Mouse (Mus musculus): Measurements from ENCODE around the gene Esd. TPM values are rescaled to one million over a fixed set of nuclear protein-coding genes. Genes with fewer than 3 reads are reported as not detected.

Esd gene
- total RNA-seq, 1 experiment = 78.4 TPM

DNA sequence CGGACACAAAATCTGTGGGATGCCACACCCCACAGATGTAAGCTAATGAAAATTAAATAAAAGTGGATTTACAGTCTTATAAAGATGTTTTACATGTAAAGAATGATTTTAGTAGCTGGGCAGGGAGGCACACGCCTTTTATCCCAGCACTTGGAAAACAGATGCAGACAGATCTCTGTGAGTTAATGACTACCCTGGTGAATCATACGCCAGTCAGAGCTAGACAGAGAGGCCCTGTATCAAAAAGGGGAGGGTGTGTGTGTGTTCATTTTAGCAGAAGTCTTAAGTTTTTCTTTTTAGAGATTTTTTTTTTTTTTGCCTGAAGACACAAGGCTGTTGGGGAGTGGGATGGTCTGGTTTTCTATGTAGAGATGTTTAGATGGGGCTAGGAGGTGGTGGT lies 55.6 kb downstream of the Esd start:
- TF ChIP-seq MAFK (IDR thresholded peaks at IDR 0.05; ENCODE audit: insufficient read depth, low read depth, low read length) = no peak
- TF ChIP-seq HCFC1 (IDR thresholded peaks at IDR 0.05; ENCODE audit: borderline replicate concordance, insufficient read depth, low read length) = no peak
- TF ChIP-seq CHD2 (IDR thresholded peaks at IDR 0.05; ENCODE audit: low read depth, low read length) = no peak
- TF ChIP-seq ZNF384 (IDR thresholded peaks at IDR 0.05; ENCODE audit: low read depth, low read length) = no peak
- TF ChIP-seq ZC3H11A (IDR thresholded peaks at IDR 0.05; ENCODE audit: borderline replicate concordance, low read depth, low read length) = no peak
- Histone ChIP-seq H3K9ac (ENCODE audit: insufficient read depth, low read depth, low read length, poor library complexity, severe bottlenecking) (no peak overlapping the region), H3K27ac (ENCODE audit: insufficient read depth, low read depth, low read length, poor library complexity, severe bottlenecking) (no peak overlapping the region), H3K4me1 (ENCODE audit: control insufficient read depth in 2 of 2, insufficient read depth in 2 of 2, low read length in 2 of 2, poor library complexity in 1 of 2) (no peaks in the 10 kb centered on the region), H3K4me3 (ENCODE audit: insufficient read depth in 1 of 2, low read depth in 1 of 2, low read length in 2 of 2, poor library complexity in 1 of 2, severe bottlenecking in 1 of 2) (no peak overlapping the region), H3K36me3 (ENCODE audit: control insufficient read depth, insufficient read depth, low read length, poor library complexity, severe bottlenecking) (peaks cover 3% of the 10 kb centered on the region), H3K9me3 (ENCODE audit: control insufficient read depth, insufficient read depth, low read depth, low read length) (no peaks in the 10 kb centered on the region)
- no peak for DNase-seq (ENCODE audit: low read depth, low spot score)
- in situ Hi-C loops (cut with MboI; ENCODE audit: low sequenced_read_pairs in 2 of 2, unreplicated experiment in 2 of 2) = no loop called here

DNA sequence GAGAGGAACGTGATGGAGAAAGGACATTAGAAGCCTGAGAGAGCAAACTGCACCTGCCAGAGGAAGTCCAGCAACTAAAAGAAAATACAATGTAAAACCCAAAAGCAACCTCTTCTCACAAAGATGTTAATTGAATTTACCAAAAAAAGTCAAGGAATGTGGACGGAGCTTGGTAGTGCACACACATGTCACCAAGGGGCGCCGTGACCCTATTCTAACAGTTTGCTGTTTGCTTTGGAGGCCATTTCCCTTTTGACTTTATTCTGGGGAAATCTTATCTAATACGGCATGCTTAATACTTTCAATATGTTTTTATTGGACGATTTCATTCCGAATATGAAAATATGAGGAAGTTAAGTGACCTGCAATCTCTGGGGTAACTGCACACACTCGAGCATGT lies 56.7 kb downstream of the Esd start:
- TF ChIP-seq ZNF384 (IDR thresholded peaks at IDR 0.05; ENCODE audit: low read depth, low read length) (no peak), HCFC1 (IDR thresholded peaks at IDR 0.05; ENCODE audit: borderline replicate concordance, insufficient read depth, low read length) (no peak), MAFK (IDR thresholded peaks at IDR 0.05; ENCODE audit: insufficient read depth, low read depth, low read length) (no peak), CHD2 (IDR thresholded peaks at IDR 0.05; ENCODE audit: low read depth, low read length) (no peak), ZC3H11A (IDR thresholded peaks at IDR 0.05; ENCODE audit: borderline replicate concordance, low read depth, low read length) (no peak)
- Histone ChIP-seq H3K4me1 (ENCODE audit: control insufficient read depth in 2 of 2, insufficient read depth in 2 of 2, low read length in 2 of 2, poor library complexity in 1 of 2) (no peaks in the 10 kb centered on the region), H3K36me3 (ENCODE audit: control insufficient read depth, insufficient read depth, low read length, poor library complexity, severe bottlenecking) (peaks cover 3% of the 10 kb centered on the region), H3K27ac (ENCODE audit: insufficient read depth, low read depth, low read length, poor library complexity, severe bottlenecking) (no peak overlapping the region), H3K4me3 (ENCODE audit: insufficient read depth in 1 of 2, low read depth in 1 of 2, low read length in 2 of 2, poor library complexity in 1 of 2, severe bottlenecking in 1 of 2) (no peak overlapping the region), H3K9me3 (ENCODE audit: control insufficient read depth, insufficient read depth, low read depth, low read length) (no peaks in the 10 kb centered on the region), H3K9ac (ENCODE audit: insufficient read depth, low read depth, low read length, poor library complexity, severe bottlenecking) (no peak overlapping the region)
- DNase-seq (ENCODE audit: low read depth, low spot score) = no peak
- in situ Hi-C loops (cut with MboI; ENCODE audit: low sequenced_read_pairs in 2 of 2, unreplicated experiment in 2 of 2) = no loop called here

GRCm38 (mm10) chr14:74790535-74790934 lies 58.4 kb downstream of the Esd start:
- no peaks in the 10 kb centered on the region for H3K4me1 ChIP-seq (ENCODE audit: control insufficient read depth in 2 of 2, insufficient read depth in 2 of 2, low read length in 2 of 2, poor library complexity in 1 of 2)
- H3K4me3 ChIP-seq (ENCODE audit: insufficient read depth in 1 of 2, low read depth in 1 of 2, low read length in 2 of 2, poor library complexity in 1 of 2, severe bottlenecking in 1 of 2) = no peak overlapping the region
- no peak overlapping the region for H3K9ac ChIP-seq (ENCODE audit: insufficient read depth, low read depth, low read length, poor library complexity, severe bottlenecking)
- H3K36me3 ChIP-seq (ENCODE audit: control insufficient read depth, insufficient read depth, low read length, poor library complexity, severe bottlenecking) = peaks cover 1% of the 10 kb centered on the region
- no peak for DNase-seq (ENCODE audit: low read depth, low spot score)
- TF ChIP-seq ZNF384 (IDR thresholded peaks at IDR 0.05; ENCODE audit: low read depth, low read length) (no peak), CHD2 (IDR thresholded peaks at IDR 0.05; ENCODE audit: low read depth, low read length) (no peak), MAFK (IDR thresholded peaks at IDR 0.05; ENCODE audit: insufficient read depth, low read depth, low read length) (no peak), HCFC1 (IDR thresholded peaks at IDR 0.05; ENCODE audit: borderline replicate concordance, insufficient read depth, low read length) (no peak), ZC3H11A (IDR thresholded peaks at IDR 0.05; ENCODE audit: borderline replicate concordance, low read depth, low read length) (no peak)
- in situ Hi-C loops (cut with MboI; ENCODE audit: low sequenced_read_pairs in 2 of 2, unreplicated experiment in 2 of 2) = no loop called here
- H3K27ac ChIP-seq (ENCODE audit: insufficient read depth, low read depth, low read length, poor library complexity, severe bottlenecking) = no peak overlapping the region
- no peaks in the 10 kb centered on the region for H3K9me3 ChIP-seq (ENCODE audit: control insufficient read depth, insufficient read depth, low read depth, low read length)

DNA sequence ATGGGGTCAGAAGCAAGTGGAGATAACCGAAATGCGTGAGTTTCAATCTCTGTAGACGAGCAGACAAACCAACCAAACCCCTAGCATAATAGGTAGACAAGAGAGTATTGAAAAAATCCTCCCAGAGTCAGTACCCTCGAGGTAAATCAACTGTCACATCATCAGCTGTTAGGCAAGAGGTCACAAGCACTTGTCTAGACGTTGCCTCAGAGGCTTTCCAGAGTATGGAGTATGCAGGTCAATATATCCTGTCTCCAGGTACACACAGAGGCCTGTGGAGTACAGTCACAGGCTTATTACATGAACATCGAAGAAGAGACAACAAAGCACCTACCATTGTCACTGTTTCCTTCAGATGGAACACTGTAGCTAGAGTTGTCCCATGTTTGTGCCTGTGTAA lies 60.7 kb downstream of the Esd start:
- Histone ChIP-seq H3K27ac (ENCODE audit: insufficient read depth, low read depth, low read length, poor library complexity, severe bottlenecking) (no peak overlapping the region), H3K36me3 (ENCODE audit: control insufficient read depth, insufficient read depth, low read length, poor library complexity, severe bottlenecking) (peaks cover 2% of the 10 kb centered on the region; the same call in 1 of the 2 replicates), H3K4me1 (ENCODE audit: control insufficient read depth in 2 of 2, insufficient read depth in 2 of 2, low read length in 2 of 2, poor library complexity in 1 of 2) (no peaks in the 10 kb centered on the region), H3K9ac (ENCODE audit: insufficient read depth, low read depth, low read length, poor library complexity, severe bottlenecking) (no peak overlapping the region), H3K4me3 (ENCODE audit: insufficient read depth in 1 of 2, low read depth in 1 of 2, low read length in 2 of 2, poor library complexity in 1 of 2, severe bottlenecking in 1 of 2) (no peak overlapping the region), H3K9me3 (ENCODE audit: control insufficient read depth, insufficient read depth, low read depth, low read length) (no peaks in the 10 kb centered on the region)
- in situ Hi-C loops (cut with MboI; ENCODE audit: low sequenced_read_pairs in 2 of 2, unreplicated experiment in 2 of 2) = no loop called here
- TF ChIP-seq CHD2 (IDR thresholded peaks at IDR 0.05; ENCODE audit: low read depth, low read length) = no peak
- TF ChIP-seq ZNF384 (IDR thresholded peaks at IDR 0.05; ENCODE audit: low read depth, low read length) = no peak
- no peak for TF ChIP-seq HCFC1 (IDR thresholded peaks at IDR 0.05; ENCODE audit: borderline replicate concordance, insufficient read depth, low read length)
- TF ChIP-seq ZC3H11A (IDR thresholded peaks at IDR 0.05; ENCODE audit: borderline replicate concordance, low read depth, low read length) = no peak
- TF ChIP-seq MAFK (IDR thresholded peaks at IDR 0.05; ENCODE audit: insufficient read depth, low read depth, low read length) = no peak
- no peak for DNase-seq (ENCODE audit: low read depth, low spot score)

DNA sequence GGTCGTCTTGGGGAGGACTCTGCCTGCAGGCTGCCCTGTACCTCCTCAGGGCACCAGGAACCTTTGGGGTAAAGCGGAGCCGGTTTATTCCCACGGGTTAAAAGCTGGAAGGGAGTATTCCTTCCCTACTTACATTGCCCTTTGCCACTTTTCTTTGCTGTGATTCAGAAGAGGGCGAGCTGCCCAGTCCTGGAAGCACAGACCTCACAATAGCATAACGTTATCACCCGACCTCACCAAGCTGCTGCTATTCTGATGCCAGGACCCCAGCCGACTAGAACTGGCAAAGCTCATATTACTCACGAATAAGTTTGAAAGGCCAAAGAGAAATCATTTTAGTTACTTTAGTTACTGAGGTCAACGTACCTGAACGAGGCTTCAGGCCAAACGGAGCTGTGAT lies 62.8 kb downstream of the Esd start:
- Histone ChIP-seq H3K36me3 (ENCODE audit: control insufficient read depth, insufficient read depth, low read length, poor library complexity, severe bottlenecking) (peaks cover 2% of the 10 kb centered on the region; the same call in 1 of the 2 replicates), H3K9ac (ENCODE audit: insufficient read depth, low read depth, low read length, poor library complexity, severe bottlenecking) (no peak overlapping the region), H3K9me3 (ENCODE audit: control insufficient read depth, insufficient read depth, low read depth, low read length) (no peaks in the 10 kb centered on the region), H3K27ac (ENCODE audit: insufficient read depth, low read depth, low read length, poor library complexity, severe bottlenecking) (no peak overlapping the region), H3K4me1 (ENCODE audit: control insufficient read depth in 2 of 2, insufficient read depth in 2 of 2, low read length in 2 of 2, poor library complexity in 1 of 2) (no peaks in the 10 kb centered on the region), H3K4me3 (ENCODE audit: insufficient read depth in 1 of 2, low read depth in 1 of 2, low read length in 2 of 2, poor library complexity in 1 of 2, severe bottlenecking in 1 of 2) (no peak overlapping the region)
- no peak for DNase-seq (ENCODE audit: low read depth, low spot score)
- TF ChIP-seq ZNF384 (IDR thresholded peaks at IDR 0.05; ENCODE audit: low read depth, low read length) (no peak), ZC3H11A (IDR thresholded peaks at IDR 0.05; ENCODE audit: borderline replicate concordance, low read depth, low read length) (no peak), HCFC1 (IDR thresholded peaks at IDR 0.05; ENCODE audit: borderline replicate concordance, insufficient read depth, low read length) (no peak), MAFK (IDR thresholded peaks at IDR 0.05; ENCODE audit: insufficient read depth, low read depth, low read length) (no peak), CHD2 (IDR thresholded peaks at IDR 0.05; ENCODE audit: low read depth, low read length) (no peak)
- in situ Hi-C loops (cut with MboI; ENCODE audit: low sequenced_read_pairs in 2 of 2, unreplicated experiment in 2 of 2) = no loop called here
